Mouse (Mus musculus): Measurements from ENCODE around the gene Gipc3.

Gene Gipc3

GRCm38 (mm10) chr10:81300352-81300907 lies 42.6 kb downstream of the Gipc3 start:
- DNase-seq (ENCODE audit: low read depth, low spot score): peak; percentile 45

GRCm38 (mm10) chr10:81299585-81300351 lies 43.3 kb downstream of the Gipc3 start:
- DNase-seq (ENCODE audit: low read depth, low spot score): peak; percentile 49

GRCm38 (mm10) chr10:81298369-81299100 lies 44.5 kb downstream of the Gipc3 start:
- DNase-seq (ENCODE audit: low read depth, low spot score): peak; percentile 93

- DNase-seq (ENCODE audit: low read depth, low spot score): peak; percentile 83
Observed at GRCm38 (mm10) chr10:81297845-81298244, 45.2 kb downstream of the Gipc3 start.

- peak; percentile 88 for DNase-seq (ENCODE audit: low read depth, low spot score)
Observed at GRCm38 (mm10) chr10:81297246-81297645, 45.8 kb downstream of the Gipc3 start.

GRCm38 (mm10) chr10:81295185-81295584 lies 47.9 kb downstream of the Gipc3 start:
- no peak for DNase-seq (ENCODE audit: low read depth, low spot score)

GRCm38 (mm10) chr10:81294442-81294841 lies 48.6 kb downstream of the Gipc3 start:
- peak; percentile 34 for DNase-seq (ENCODE audit: low read depth, low spot score)

GRCm38 (mm10) chr10:81293334-81294030 lies 49.6 kb downstream of the Gipc3 start:
- DNase-seq (ENCODE audit: low read depth, low spot score): no peak

- peak; percentile 100 for DNase-seq (ENCODE audit: low read depth, low spot score)
Observed at GRCm38 (mm10) chr10:81292554-81293333, 50.3 kb downstream of the Gipc3 start, which contains the start of gene Pip5k1c. TSS of gene Pip5k1c (plus strand) at chr10:81292963.

- DNase-seq (ENCODE audit: low read depth, low spot score): no peak
Observed at GRCm38 (mm10) chr10:81291511-81292104, 51.5 kb downstream of the Gipc3 start, which contains the start of gene Tjp3. TSS of gene Tjp3 (minus strand) at chr10:81291581.

GRCm38 (mm10) chr10:81290698-81291460 lies 52.2 kb downstream of the Gipc3 start:
- no peak for DNase-seq (ENCODE audit: low read depth, low spot score)

GRCm38 (mm10) chr10:81289811-81290210 lies 53.3 kb downstream of the Gipc3 start:
- DNase-seq (ENCODE audit: low read depth, low spot score): no peak

- peak; percentile 71 for DNase-seq (ENCODE audit: low read depth, low spot score)
Observed at GRCm38 (mm10) chr10:81289278-81289677, 53.8 kb downstream of the Gipc3 start.

- peak; percentile 73 for DNase-seq (ENCODE audit: low read depth, low spot score)
Observed at GRCm38 (mm10) chr10:81288601-81289000, 54.5 kb downstream of the Gipc3 start.

- peak; percentile 86 for DNase-seq (ENCODE audit: low read depth, low spot score)
Observed at GRCm38 (mm10) chr10:81287513-81288157, 55.4 kb downstream of the Gipc3 start.

GRCm38 (mm10) chr10:81286586-81286985 lies 56.5 kb downstream of the Gipc3 start:
- peak; percentile 60 for DNase-seq (ENCODE audit: low read depth, low spot score)

- peak; percentile 95 for DNase-seq (ENCODE audit: low read depth, low spot score)
Observed at GRCm38 (mm10) chr10:81285694-81286450, 57.2 kb downstream of the Gipc3 start.
